Comparison of ENCODE assay signal across 16 mouse cellular contexts in genomic region chr4:94216265-94216664, GRCm38 (mm10).
"Had no signal": no experiment of that assay in that cellular context is flagged by ENCODE, and none has a peak within 500 bp of the region (broad histone marks: within the 10 kb centered on the region; RNA-seq: fewer than 3 reads in every experiment).

No protein-coding gene starts in this region.

- H3K36me3 ChIP-seq: neural tube, embryonic 12.5 days; neural tube, embryonic 13.5 days; neural tube, embryonic 15.5 days; stomach, embryonic 15.5 days had no signal

- H3K4me2 ChIP-seq: neural tube, embryonic 12.5 days; neural tube, embryonic 13.5 days; neural tube, embryonic 15.5 days; stomach, embryonic 15.5 days had no signal

- H3K27ac ChIP-seq: neural tube, embryonic 12.5 days; neural tube, embryonic 13.5 days; neural tube, embryonic 15.5 days; stomach, embryonic 15.5 days; stomach, postnatal 0 days had no signal

- H3K4me1 ChIP-seq: neural tube, embryonic 12.5 days; neural tube, embryonic 13.5 days; neural tube, embryonic 15.5 days; stomach, embryonic 15.5 days had no signal

- H3K27me3 ChIP-seq: neural tube, embryonic 12.5 days; neural tube, embryonic 13.5 days; neural tube, embryonic 15.5 days; stomach, embryonic 15.5 days had no signal

- H3K4me3 ChIP-seq: neural tube, embryonic 12.5 days; neural tube, embryonic 13.5 days; neural tube, embryonic 15.5 days; stomach, embryonic 15.5 days had no signal

- H3K9me3 ChIP-seq: neural tube, embryonic 12.5 days; neural tube, embryonic 13.5 days; neural tube, embryonic 15.5 days; stomach, embryonic 15.5 days had no signal

- DNase-seq: retina, postnatal 1 day; right cerebral cortex, adult 18-20 months; right cerebral cortex, postnatal 14 days; right cerebral cortex, postnatal 25 days; right cerebral cortex, postnatal 4 days; spleen, adult 18-20 months; thymus, adult 18-20 months; thymus, adult 2 months; thymus, postnatal 25 days; thymus, postnatal 36 days; thymus, postnatal 4 days had no signal

- H3K9ac ChIP-seq: neural tube, embryonic 12.5 days; neural tube, embryonic 13.5 days; neural tube, embryonic 15.5 days; stomach, embryonic 15.5 days had no signal
